Mouse (Mus musculus): Measurements from ENCODE around the gene Serpinb7.

Gene Serpinb7

GRCm38 (mm10) chr1:107479909-107480308 is 80.5 kb downstream of the Serpinb7 start:
- in situ Hi-C loops (cut with MboI; ENCODE audit: unreplicated experiment in 2 of 2) = loop anchor here (5.0 to 25.0 kb wide), 3 partner anchors 238 to 593 kb away; no protein-coding TSS in a partner anchor

- in situ Hi-C loops (cut with MboI; ENCODE audit: unreplicated experiment in 2 of 2) = loop anchor here (5.0 to 25.0 kb wide), 3 partner anchors 239 to 594 kb away; no protein-coding TSS in a partner anchor
Measured at GRCm38 (mm10) chr1:107481452-107481851, 82.0 kb downstream of the Serpinb7 start.

GRCm38 (mm10) chr1:107489577-107489976 is 90.1 kb downstream of the Serpinb7 start:
- in situ Hi-C loops (cut with MboI; ENCODE audit: unreplicated experiment in 2 of 2) = loop anchor here in 1 of 2 experiments (25.0 kb wide), 2 partner anchors 477 to 602 kb away; no protein-coding TSS in a partner anchor

- in situ Hi-C loops (cut with MboI; ENCODE audit: unreplicated experiment in 2 of 2) = loop anchor here in 1 of 2 experiments (25.0 kb wide), 2 partner anchors 484 to 609 kb away; no protein-coding TSS in a partner anchor
Measured at GRCm38 (mm10) chr1:107496789-107497188, 97.3 kb downstream of the Serpinb7 start.

- in situ Hi-C loops (cut with MboI; ENCODE audit: unreplicated experiment in 2 of 2) = no loop called here
Measured at GRCm38 (mm10) chr1:107502025-107502424, 102.6 kb downstream of the Serpinb7 start.

Data from v-Abl transformed pro-B cells (cell line).